Mouse (Mus musculus) CH12.LX (cell line): ENCODE measurements at regions not wholly inside any gene's neighbourhood (a gene's known extent, or its start where the extent isn't known, plus 50 kb on each side); places are given as distances from the start of the nearest gene placed in this dataset.

Experiments
- DNase-seq: peaks from one replicate; pipeline ENCODE4 v3.0.0-alpha.2; 2013; ENCODE audit errors: extremely low read depth
- H3K27ac ChIP-seq: 2 replicates; pipeline ENCODE4 v1.5.1; 2012; ENCODE audit warnings: low read depth, mild to moderate bottlenecking, control low read depth, moderate library complexity; ENCODE audit not compliant: insufficient read depth
- H3K27me3 ChIP-seq: replicated peaks from 2 replicates; pipeline ENCODE3; 2012; ENCODE audit warnings: inconsistent platforms
- H3K36me3 ChIP-seq, 2 experiments: replicated peaks in 1 of 2; 2 replicates each; pipeline versions ENCODE3 to v1.6.1; 2012; ENCODE audit warnings: inconsistent platforms in 1 of 2, low read length in 1 of 2, mild to moderate bottlenecking in 1 of 2, mixed read lengths in 1 of 2, moderate library complexity in 1 of 2; ENCODE audit not compliant: control insufficient read depth in 1 of 2, insufficient read depth in 1 of 2
- H3K4me1 ChIP-seq, 2 experiments: 2 replicates each; pipeline ENCODE4 v1.6.1; 2012; ENCODE audit warnings: inconsistent platforms in 1 of 2, moderate library complexity in 1 of 2; ENCODE audit not compliant: insufficient read depth in 2 of 2, control insufficient read depth in 1 of 2
- H3K4me2 ChIP-seq: 2 replicates; pipeline ENCODE4 v1.6.1; 2012; ENCODE audit warnings: low read depth, mild to moderate bottlenecking, control low read depth; ENCODE audit not compliant: poor library complexity, insufficient read depth, severe bottlenecking
- H3K4me3 ChIP-seq, 3 experiments: fragments of 150-350 bp in 1 of 3; sonication (generic) in 1 of 3; replicated peaks in 1 of 3; 2 replicates each; pipeline versions ENCODE3 to v1.5.1; 2011 to 2012; ENCODE audit warnings: low read depth in 2 of 3, low read length in 2 of 3, mild to moderate bottlenecking in 2 of 3, moderate library complexity in 2 of 3, control low read depth in 1 of 3, improper control_type of control experiment in 1 of 3, inconsistent platforms in 1 of 3, mixed read lengths in 1 of 3; ENCODE audit not compliant: poor library complexity in 1 of 3
- H3K79me2 ChIP-seq: replicated peaks from 2 replicates; pipeline ENCODE4 v1.6.1; 2012; ENCODE audit warnings: mild to moderate bottlenecking, moderate library complexity; ENCODE audit not compliant: control insufficient read depth, poor library complexity, insufficient read depth, severe bottlenecking; ENCODE audit errors: extremely low read depth
- H3K9ac ChIP-seq: 2 replicates; pipeline ENCODE4 v1.6.1; 2012; ENCODE audit warnings: low read depth, mild to moderate bottlenecking, control low read depth, moderate library complexity; ENCODE audit not compliant: insufficient read depth
- H3K9me3 ChIP-seq: replicated peaks from 2 replicates; pipeline ENCODE3; 2012; ENCODE audit warnings: low read length, inconsistent platforms, mixed read lengths
- CHD1 ChIP-seq: IDR thresholded peaks from 2 replicates; pipeline ENCODE4 v1.6.1; 2012; ENCODE audit warnings: low read depth, low read length, improper control_type of control experiment, inconsistent platforms
- ELF1 ChIP-seq: IDR thresholded peaks from 2 replicates; pipeline ENCODE4 v1.6.1; 2014; ENCODE audit warnings: low read depth, mild to moderate bottlenecking, inconsistent platforms, low read length, improper control_type of control experiment
- EP300 ChIP-seq: IDR thresholded peaks from 2 replicates; pipeline ENCODE4 v1.6.1; 2011; ENCODE audit warnings: low read length, improper control_type of control experiment
- HCFC1 ChIP-seq: IDR thresholded peaks from 2 replicates; pipeline ENCODE4 v1.6.1; 2012; ENCODE audit warnings: low read depth, mild to moderate bottlenecking, inconsistent platforms, low read length, improper control_type of control experiment
- IRF4 ChIP-seq: IDR thresholded peaks from 2 replicates; pipeline ENCODE4 v1.6.1; 2014; ENCODE audit warnings: low read depth, mild to moderate bottlenecking, inconsistent platforms, low read length, improper control_type of control experiment
- JUN ChIP-seq: IDR thresholded peaks from 2 replicates; pipeline ENCODE4 v1.6.1; 2011; ENCODE audit warnings: low read depth, mild to moderate bottlenecking, low read length, improper control_type of control experiment, moderate library complexity; ENCODE audit not compliant: insufficient read depth
- MAX ChIP-seq: IDR thresholded peaks from 2 replicates; pipeline ENCODE4 v1.6.1; 2011; ENCODE audit warnings: low read length, improper control_type of control experiment
- NRF1 ChIP-seq: IDR thresholded peaks from 2 replicates; pipeline ENCODE4 v1.6.1; 2014; ENCODE audit warnings: low read depth, mild to moderate bottlenecking, inconsistent platforms, low read length, improper control_type of control experiment, moderate library complexity
- POLR2A ChIP-seq: IDR thresholded peaks from 2 replicates; pipeline ENCODE4 v1.6.1; 2011; ENCODE audit warnings: low read depth, mild to moderate bottlenecking, improper control_type of control experiment, low read length
- RCOR1 ChIP-seq: conservative IDR thresholded peaks from 2 replicates; pipeline ENCODE4 v1.6.1; 2012; ENCODE audit warnings: low read depth, mild to moderate bottlenecking, inconsistent platforms, low read length, improper control_type of control experiment
- SIN3A ChIP-seq: IDR thresholded peaks from 2 replicates; pipeline ENCODE4 v1.6.1; 2012; ENCODE audit warnings: low read length, improper control_type of control experiment, inconsistent platforms
- UBTF ChIP-seq: IDR thresholded peaks from 2 replicates; pipeline ENCODE4 v1.6.1; 2012; ENCODE audit warnings: low read depth, mild to moderate bottlenecking, inconsistent platforms, low read length, improper control_type of control experiment, moderate library complexity
- ZC3H11A ChIP-seq: IDR thresholded peaks from 2 replicates; pipeline ENCODE4 v1.6.1; 2012; ENCODE audit warnings: low read depth, mild to moderate bottlenecking, inconsistent platforms, low read length, improper control_type of control experiment
- ZKSCAN1 ChIP-seq: IDR thresholded peaks from 2 replicates; pipeline ENCODE4 v1.6.1; 2012; ENCODE audit warnings: low read depth, inconsistent platforms, low read length, improper control_type of control experiment, borderline replicate concordance
- ZNF384 ChIP-seq: IDR thresholded peaks from 2 replicates; pipeline ENCODE4 v1.6.1; 2012; ENCODE audit warnings: low read depth, low read length, improper control_type of control experiment, inconsistent platforms
- dilution Hi-C: fragments of 300-500 bp; cut with MboI; formaldehyde crosslinking; loops from 2 replicates; pipeline ENCODE4 v1.14.3; 2020; ENCODE audit warnings: low sequenced_read_pairs; ENCODE audit not compliant: extremely low pct_unique_long_range_greater_than_20kb, extremely low pct_ligation_motif_present
- in situ Hi-C: fragments of 300-500 bp; cut with MboI; formaldehyde crosslinking; loops from 3 replicates; pipeline ENCODE4 v1.14.3; 2019; ENCODE audit warnings: low sequenced_read_pairs, low pct_ligation_motif_present, low pct_unique_long_range_greater_than_20kb, mixed read lengths

GRCm38 (mm10) chr14:24874426-24875155 lies 387.7 kb downstream of the Rps24 start:
- H3K36me3 ChIP-seq, result no peaks in the 10 kb centered on the region
- no peaks in the 10 kb centered on the region for H3K4me1 ChIP-seq
- no peak for DNase-seq
- TF ChIP-seq RCOR1 (no peak), SIN3A (no peak), MAX (no peak), CHD1 (no peak), POLR2A (no peak), IRF4 (no peak), ZKSCAN1 (no peak), ZNF384 (no peak), NRF1 (no peak), UBTF (no peak), EP300 (no peak), JUN (no peak)
- dilution Hi-C loops, result no loop called here
- in situ Hi-C loops, result no loop called here
- H3K27ac ChIP-seq, result no peak overlapping the region
- no peaks in the 10 kb centered on the region for H3K9me3 ChIP-seq
- H3K4me2 ChIP-seq, result no peak overlapping the region
- H3K4me3 ChIP-seq, result no peak overlapping the region
- no peak overlapping the region for H3K9ac ChIP-seq
- no peaks in the 10 kb centered on the region for H3K79me2 ChIP-seq
- no peaks in the 10 kb centered on the region for H3K27me3 ChIP-seq

DNA sequence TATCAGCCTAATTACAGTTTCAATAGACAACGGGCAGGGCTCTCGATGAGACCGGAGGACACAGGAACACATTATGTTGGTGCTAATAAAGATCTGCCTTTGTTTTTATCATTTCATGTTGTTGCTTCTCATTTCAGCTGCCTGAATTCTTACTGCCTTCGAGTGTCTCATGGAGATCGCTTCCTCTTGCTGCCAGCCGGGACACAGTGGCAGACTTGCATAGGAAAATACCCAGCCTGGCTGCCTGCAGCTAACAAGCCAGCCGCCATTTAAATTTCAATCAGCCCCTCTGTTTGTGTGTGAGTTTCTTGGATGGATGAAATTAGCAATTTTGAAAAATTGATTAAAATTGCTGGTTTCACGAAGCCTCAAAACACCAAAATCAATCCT lies 388.2 kb downstream of the Rps24 start:
- no peaks in the 10 kb centered on the region for H3K9me3 ChIP-seq
- no peak for DNase-seq
- TF ChIP-seq ELF1 (no peak), HCFC1 (no peak), ZC3H11A (no peak)
- TF ChIP-seq, all 38 proteins: peak for 0

More for the DNA sequence above, 388.2 kb downstream of the Rps24 start:
- no peaks in the 10 kb centered on the region for H3K36me3 ChIP-seq
- no peak overlapping the region for H3K4me2 ChIP-seq
- H3K27ac ChIP-seq, result no peak overlapping the region
- no peaks in the 10 kb centered on the region for H3K27me3 ChIP-seq
- no peak overlapping the region for H3K9ac ChIP-seq
- H3K4me3 ChIP-seq, result no peak overlapping the region
- in situ Hi-C loops, result no loop called here
- no peaks in the 10 kb centered on the region for H3K4me1 ChIP-seq
- H3K79me2 ChIP-seq, result no peaks in the 10 kb centered on the region
- dilution Hi-C loops, result no loop called here
